In the genomic region with DNA sequence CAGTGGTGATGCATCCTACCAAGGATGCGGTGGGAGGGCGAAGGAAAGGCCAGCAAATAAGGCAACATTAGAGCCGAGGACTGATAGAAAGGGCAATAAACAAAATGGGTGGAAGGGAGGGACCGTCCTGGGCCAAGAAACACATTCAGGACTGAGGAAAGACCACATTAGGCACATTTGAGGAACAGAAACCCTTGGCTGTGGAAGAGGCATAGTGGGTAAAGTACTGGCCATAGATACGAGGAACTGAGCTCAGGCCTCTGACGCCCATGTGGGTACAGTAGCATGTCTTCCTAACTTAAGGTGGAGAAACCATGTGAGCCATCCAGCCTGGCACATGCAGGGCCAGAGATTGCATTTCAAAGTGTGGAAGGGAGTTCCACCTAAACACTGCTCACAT, we compare ENCODE assay signal across 32 mouse cellular contexts. TPM values are rescaled to one million over a fixed set of nuclear protein-coding genes. Genes with fewer than 3 reads are reported as not detected.
DNase-seq lines count a peak whose midpoint lies in the region; ATAC-seq and TF ChIP-seq lines count a peak whose summit lies in the region.
"Had no signal": no experiment of that assay in that cellular context is flagged by ENCODE, and none has a peak within 500 bp of the region (broad histone marks: within the 10 kb centered on the region; RNA-seq: fewer than 3 reads in every experiment).

No protein-coding gene starts in this region.

- ATAC-seq in liver, postnatal 0 days: peak; percentile 35; the same call in 1 of the 2 replicates
- no peak for ATAC-seq in liver, embryonic 11.5 days (replicated peaks; ENCODE audit: low FRiP score)
- ATAC-seq in megakaryocyte, adult 5-6 weeks (ENCODE audit: poor library complexity, severe bottlenecking): peak; percentile 91
- ATAC-seq: hindbrain, postnatal 0 days; intestine, postnatal 0 days; Patski had no signal

- dilution Hi-C loops in CH12.LX (cut with MboI; ENCODE audit: extremely low pct_ligation_motif_present, extremely low pct_unique_long_range_greater_than_20kb, low sequenced_read_pairs): no loop called here

- TF ChIP-seq POLR2A in CH12.LX (IDR thresholded peaks at IDR 0.05; ENCODE audit: low read depth, low read length): no peak

- TF ChIP-seq EP300 in liver, postnatal 0 days (IDR thresholded peaks at IDR 0.05; ENCODE audit: low read depth): no peak
- TF ChIP-seq EP300 in CH12.LX (IDR thresholded peaks at IDR 0.05; ENCODE audit: low read length): peak; percentile 68

- TF ChIP-seq RAD21 in CH12.LX (IDR thresholded peaks at IDR 0.05; ENCODE audit: low read depth, low read length): no peak

- in situ Hi-C loops in CH12.LX (cut with MboI; ENCODE audit: low pct_ligation_motif_present, low pct_unique_long_range_greater_than_20kb, low sequenced_read_pairs): no loop called here

- no peaks in the 10 kb centered on the region for H3K27me3 ChIP-seq in liver, postnatal 0 days (ENCODE audit: insufficient read depth, low read length)
- no peaks in the 10 kb centered on the region for H3K27me3 ChIP-seq in liver, embryonic 11.5 days (replicated peaks; ENCODE audit: control insufficient read depth, insufficient read depth, low read length)
- H3K27me3 ChIP-seq in CH12.LX (replicated peaks): no peaks in the 10 kb centered on the region
- H3K27me3 ChIP-seq: neural tube, embryonic 15.5 days; Patski had no signal

- no peaks in the 10 kb centered on the region for H3K9me3 ChIP-seq in liver, postnatal 0 days (ENCODE audit: low read length)
- H3K9me3 ChIP-seq in liver, embryonic 11.5 days (ENCODE audit: control insufficient read depth, low read length): no peaks in the 10 kb centered on the region
- peaks cover 8% of the 10 kb centered on the region for H3K9me3 ChIP-seq in CH12.LX (replicated peaks; ENCODE audit: low read length)
- H3K9me3 ChIP-seq: forebrain, embryonic 10.5 days; neural tube, embryonic 15.5 days had no signal

- H3K9ac ChIP-seq in liver, postnatal 0 days (replicated peaks): no peak overlapping the region
- H3K9ac ChIP-seq in liver, embryonic 11.5 days (ENCODE audit: low read depth, low read length): no peak overlapping the region
- no peak overlapping the region for H3K9ac ChIP-seq in CH12.LX (ENCODE audit: insufficient read depth, low read depth)
- H3K9ac ChIP-seq: liver, embryonic 14.5 days; neural tube, embryonic 15.5 days had no signal

- H3K27ac ChIP-seq in liver, postnatal 0 days (ENCODE audit: low read depth): no peak overlapping the region
- no peak overlapping the region for H3K27ac ChIP-seq in liver, embryonic 11.5 days (ENCODE audit: low read depth, low read length)
- H3K27ac ChIP-seq in CH12.LX (ENCODE audit: insufficient read depth, low read depth): peak overlapping the region; percentile 45
- H3K27ac ChIP-seq: forebrain, embryonic 10.5 days; hindbrain, postnatal 0 days; left cerebral cortex, adult 2 months; liver, embryonic 14.5 days; neural tube, embryonic 15.5 days had no signal

- H3K36me3 ChIP-seq in liver, postnatal 0 days (replicated peaks; ENCODE audit: insufficient read depth, low read length): no peaks in the 10 kb centered on the region
- no peaks in the 10 kb centered on the region for H3K36me3 ChIP-seq in liver, embryonic 11.5 days (ENCODE audit: control insufficient read depth, insufficient read depth, low read length)
- peaks cover 24 to 47% of the 10 kb centered on the region in 2 experiments for H3K36me3 ChIP-seq in CH12.LX (replicated peaks in 1 of 2; ENCODE audit: control insufficient read depth in 1 of 2, insufficient read depth in 1 of 2, low read length in 1 of 2)
- H3K36me3 ChIP-seq: forebrain, embryonic 10.5 days; neural tube, embryonic 15.5 days had no signal

- DNase-seq in liver, postnatal 0 days: no peak
- DNase-seq in liver, embryonic 11.5 days (ENCODE audit: low spot score): no peak
- DNase-seq in A20 (ENCODE audit: low read depth, low spot score) (peak; percentile 67), CH12.LX (ENCODE audit: extremely low read depth) (peak; percentile 59)
- no peak for DNase-seq in cerebellum, adult 9-10 months
- no peak for DNase-seq in urinary bladder, adult 18-20 months (ENCODE audit: low spot score in 2 of 2)
- DNase-seq in kidney, postnatal 36 days: no peak
- DNase-seq: adrenal gland, adult 8-10 months; cerebellum, adult 11 months; cerebellum, postnatal 36 days; kidney, postnatal 10 days; midbrain, embryonic 14.5 days; right cerebral cortex, postnatal 4 days; thymus, adult 18-20 months; thymus, postnatal 4 days had no signal

- H3K4me1 ChIP-seq in liver, postnatal 0 days (ENCODE audit: insufficient read depth): no peaks in the 10 kb centered on the region
- H3K4me1 ChIP-seq in liver, embryonic 11.5 days (replicated peaks; ENCODE audit: control insufficient read depth, insufficient read depth, low read length): no peaks in the 10 kb centered on the region
- peaks cover 7 to 30% of the 10 kb centered on the region in 2 experiments for H3K4me1 ChIP-seq in CH12.LX (ENCODE audit: control insufficient read depth in 1 of 2, insufficient read depth in 2 of 2)
- H3K4me1 ChIP-seq: forebrain, embryonic 10.5 days; neural tube, embryonic 15.5 days had no signal

- no peak overlapping the region for H3K4me2 ChIP-seq in liver, postnatal 0 days (ENCODE audit: low read depth, low read length)
- no peak overlapping the region for H3K4me2 ChIP-seq in liver, embryonic 11.5 days
- no peak overlapping the region; the same call in 1 of the 2 replicates for H3K4me2 ChIP-seq in CH12.LX (ENCODE audit: insufficient read depth, low read depth, poor library complexity, severe bottlenecking)
- H3K4me2 ChIP-seq: neural tube, embryonic 15.5 days had no signal

- 59% methylated on average over 6 of the region's 6 CpGs for WGBS in liver, postnatal 0 days (ENCODE audit: insufficient replicate concordance)
- 71% methylated on average over 6 of the region's 6 CpGs for WGBS in liver, embryonic 11.5 days

- peaks cover 23% of the 10 kb centered on the region for H3K79me2 ChIP-seq in CH12.LX (replicated peaks; ENCODE audit: control insufficient read depth, extremely low read depth, insufficient read depth, poor library complexity, severe bottlenecking)

- H3K4me3 ChIP-seq in liver, postnatal 0 days (ENCODE audit: low read depth, low read length): no peak overlapping the region
- H3K4me3 ChIP-seq in liver, embryonic 11.5 days (ENCODE audit: low read depth, low read length): no peak overlapping the region
- H3K4me3 ChIP-seq in CH12.LX (replicated peaks in 1 of 3; ENCODE audit: low read depth in 2 of 3, low read length in 2 of 3, poor library complexity in 1 of 3): no peak overlapping the region
- H3K4me3 ChIP-seq: forebrain, embryonic 10.5 days; left cerebral cortex, adult 2 months; neural tube, embryonic 15.5 days had no signal

- TF ChIP-seq CTCF in liver, postnatal 0 days (IDR thresholded peaks at IDR 0.05; ENCODE audit: low read depth): no peak
- no peak for TF ChIP-seq CTCF in CH12.LX (conservative IDR thresholded peaks at IDR 0.05 in 1 of 2, IDR thresholded peaks at IDR 0.05 in 1 of 2; ENCODE audit: low read depth in 2 of 2, low read length in 2 of 2)

TF ChIP-seq in CH12.LX, 34 proteins besides CTCF, POLR2A, EP300 and RAD21:
- 0 out of 2 replicates have a peak, but pooled peaks have one; percentile 18 for TF ChIP-seq BHLHE40 (IDR thresholded peaks at IDR 0.05; ENCODE audit: low read depth, low read length)
- 0 out of 2 replicates have a peak, but pooled peaks have one; percentile 37 for TF ChIP-seq MAX (IDR thresholded peaks at IDR 0.05; ENCODE audit: low read length)
- TF ChIP-seq KAT2A (IDR thresholded peaks at IDR 0.05; ENCODE audit: insufficient replicate concordance, low read length): no peak
- TF ChIP-seq IRF4 (IDR thresholded peaks at IDR 0.05; ENCODE audit: low read depth, low read length): peak; percentile 89
- TF ChIP-seq POLR2AphosphoS2 (IDR thresholded peaks at IDR 0.05; ENCODE audit: low read depth, low read length): no peak
- TF ChIP-seq MYC (IDR thresholded peaks at IDR 0.05; ENCODE audit: low read depth, low read length): peak; percentile 74
- no peak for TF ChIP-seq JUN (IDR thresholded peaks at IDR 0.05; ENCODE audit: insufficient read depth, low read depth, low read length)
TF ChIP-seq in CH12.LX: peak in this region for 4.

RNA-seq across cellular contexts. Expression of a gene that starts 3.2 kb away (rescaled TPM):
- polyA plus RNA-seq in liver, postnatal 0 days (2015; fragmentation: Nextera tagmentation; extraction: Ambion mirVana): 89.4 and 92.8 TPM in 2 replicates
- 16.6 and 18.5 TPM in 2 replicates for polyA plus RNA-seq in liver, embryonic 11.5 days (2014; fragmentation: Nextera tagmentation; extraction: Ambion mirVana)
- total RNA-seq in CH12.LX (2012; rRNA removed) (178 and 202 TPM in 2 replicates), CH12.LX (2014; rRNA removed) (282 and 300 TPM in 2 replicates)
- 238 and 271 TPM in 2 replicates for polyA plus RNA-seq in CH12.LX (2012; ENCODE audit: insufficient read length, low read depth)
- total RNA-seq in megakaryocyte, adult 5-6 weeks (2015): 1,196 and 1,415 TPM in 2 replicates
- 1,721 and 1,924 TPM in 2 replicates for total RNA-seq in megakaryocyte, adult 5-6 weeks (2017)
- polyA plus RNA-seq: Patski had no signal

RNA-seq across cellular contexts. Expression of a gene that starts 29.7 kb away (rescaled TPM):
- polyA plus RNA-seq in liver, postnatal 0 days (2015; fragmentation: Nextera tagmentation; extraction: Ambion mirVana): not detected in 2 replicates
- 0.13 and 0.23 TPM in 2 replicates for polyA plus RNA-seq in liver, embryonic 11.5 days (2014; fragmentation: Nextera tagmentation; extraction: Ambion mirVana)
- total RNA-seq in CH12.LX (2012; rRNA removed) (not detected in 2 replicates), CH12.LX (2014; rRNA removed) (not detected in 2 replicates)
- polyA plus RNA-seq in CH12.LX (2012; ENCODE audit: insufficient read length, low read depth): not detected in 2 replicates
- total RNA-seq in megakaryocyte, adult 5-6 weeks (2015): not detected in 2 replicates
- 0.48 TPM in 1 of 2 replicates, not detected in the other for total RNA-seq in megakaryocyte, adult 5-6 weeks (2017)
- total RNA-seq: adrenal gland, adult 8-10 months; gastrocnemius, adult 8-10 months; heart, adult 18-20 months; hematopoietic stem cell, adult 5-6 weeks; hindbrain, postnatal 0 days; layer of hippocampus, adult 8-10 months; left cerebral cortex, adult 2 months had no signal
- polyA plus RNA-seq: brain, embryonic 14.5 days; forebrain, embryonic 10.5 days; heart, embryonic 16.5 days; hindbrain, postnatal 0 days; intestine, postnatal 0 days; limb, embryonic 11.5 days; lung, embryonic 16.5 days; midbrain, embryonic 14.5 days; neural tube, embryonic 15.5 days; Patski; stomach, embryonic 14.5 days had no signal

RNA-seq across cellular contexts. Expression of a gene that starts 30.8 kb away (rescaled TPM):
- polyA plus RNA-seq in liver, postnatal 0 days (2015; fragmentation: Nextera tagmentation; extraction: Ambion mirVana): 2.0 and 2.3 TPM in 2 replicates
- polyA plus RNA-seq in liver, embryonic 11.5 days (2014; fragmentation: Nextera tagmentation; extraction: Ambion mirVana): 1.7 and 1.8 TPM in 2 replicates
- total RNA-seq in CH12.LX (2012; rRNA removed) (0.13 TPM in 1 of 2 replicates, not detected in the other), CH12.LX (2014; rRNA removed) (not detected in 2 replicates)
- 0.20 TPM in 1 of 2 replicates, not detected in the other for polyA plus RNA-seq in CH12.LX (2012; ENCODE audit: insufficient read length, low read depth)
- 0.11 TPM in 1 of 2 replicates, not detected in the other for total RNA-seq in megakaryocyte, adult 5-6 weeks (2015)
- total RNA-seq in megakaryocyte, adult 5-6 weeks (2017): 0.33 and 0.62 TPM in 2 replicates
- total RNA-seq: hematopoietic stem cell, adult 5-6 weeks had no signal

RNA-seq across cellular contexts. Expression of a gene that starts 58.9 kb away (rescaled TPM):
- polyA plus RNA-seq in liver, postnatal 0 days (2015; fragmentation: Nextera tagmentation; extraction: Ambion mirVana): 11.1 and 11.3 TPM in 2 replicates
- 29.8 and 34.3 TPM in 2 replicates for polyA plus RNA-seq in liver, embryonic 11.5 days (2014; fragmentation: Nextera tagmentation; extraction: Ambion mirVana)
- total RNA-seq in CH12.LX (2012; rRNA removed) (22.4 and 23.4 TPM in 2 replicates), CH12.LX (2014; rRNA removed) (35.5 and 36.9 TPM in 2 replicates)
- polyA plus RNA-seq in CH12.LX (2012; ENCODE audit: insufficient read length, low read depth): 21.6 and 22.7 TPM in 2 replicates
- 53.2 and 56.8 TPM in 2 replicates for total RNA-seq in megakaryocyte, adult 5-6 weeks (2015)
- 55.5 and 56.5 TPM in 2 replicates for total RNA-seq in megakaryocyte, adult 5-6 weeks (2017)

Comparison
In these comparisons a context has a peak if more than half of its experiments do, and no peak if none do; other contexts are left out.
1. DNase-seq: peak in A20 (single experiment) and CH12.LX (single experiment); none in liver, postnatal 0 days (single experiment), liver, embryonic 11.5 days (single experiment), cerebellum, adult 9-10 months (single experiment), urinary bladder, adult 18-20 months (0 of 2) and kidney, postnatal 36 days (0 of 2).